Mouse (Mus musculus) erythroblast, embryonic 14.5 days (primary cell): ENCODE measurements around the gene Hcn1.

Experiments used
- GATA1 ChIP-seq: IDR thresholded peaks from 2 replicates; pipeline ENCODE4 v1.6.1; 2012; ENCODE audit warnings: low read length, inconsistent platforms, mixed read lengths
- TAL1 ChIP-seq: IDR thresholded peaks from 3 replicates; pipeline ENCODE4 v1.6.1; 2012; ENCODE audit warnings: low read length, inconsistent platforms, mixed read lengths

DNA sequence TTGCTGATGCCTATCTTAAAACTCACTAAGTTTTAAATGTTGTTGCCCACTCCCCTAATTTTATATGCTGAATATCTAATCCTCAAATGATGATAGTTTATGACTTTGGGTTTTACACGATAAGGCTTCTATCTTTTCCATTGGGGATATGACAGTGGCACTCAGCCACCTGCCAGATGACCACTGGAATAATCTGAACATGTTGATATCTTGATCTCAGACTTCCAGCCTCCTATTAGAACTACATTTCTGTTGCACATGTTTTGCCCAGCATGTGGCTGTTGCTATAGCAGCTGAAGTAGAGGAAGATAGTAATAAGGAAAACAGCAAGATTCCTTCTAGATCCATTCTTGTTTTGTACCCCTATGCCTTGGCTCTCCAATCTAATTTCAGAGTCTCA lies 336.6 kb downstream of the Hcn1 start:
- no peak for TF ChIP-seq GATA1
- TF ChIP-seq TAL1, result no peak
